Mouse (Mus musculus): ENCODE measurements around the gene Ccdc171. TPM values are rescaled to one million over a fixed set of nuclear protein-coding genes. Genes with fewer than 3 reads are reported as not detected.
"Not testable (repeated sequence)": the region's sequence is repeated elsewhere in the genome, so short reads cannot be mapped to it uniquely, and the experiment has no call there.

Ccdc171 gene
- polyA plus RNA-seq, 1 experiment, result 0.62 TPM

- Histone ChIP-seq H3K9me3 (no peaks in the 10 kb centered on the region), H3K4me3 (replicated peaks) (no peak overlapping the region), H3K4me1 (no peaks in the 10 kb centered on the region), H3K36me3 (replicated peaks; ENCODE audit: low read length) (no peaks in the 10 kb centered on the region), H3K27me3 (replicated peaks) (no peaks in the 10 kb centered on the region)
- TF ChIP-seq FLI1 (IDR thresholded peaks at IDR 0.05; ENCODE audit: low read length) (no peak), GATA1 (IDR thresholded peaks at IDR 0.05; ENCODE audit: borderline replicate concordance, low read length) (no peak)
Measured at GRCm38 (mm10) chr4:83623732-83624131, 98.4 kb downstream of the Ccdc171 start.

GRCm38 (mm10) chr4:83651453-83651852, 126.1 kb downstream of the Ccdc171 start:
- Histone ChIP-seq H3K36me3 (replicated peaks; ENCODE audit: low read length) (no peaks in the 10 kb centered on the region), H3K4me3 (replicated peaks) (no peak overlapping the region), H3K9me3 (no peaks in the 10 kb centered on the region), H3K27me3 (replicated peaks) (no peaks in the 10 kb centered on the region), H3K4me1 (peaks cover 11% of the 10 kb centered on the region)
- TF ChIP-seq GATA1 (IDR thresholded peaks at IDR 0.05; ENCODE audit: borderline replicate concordance, low read length), result no peak
- no peak for TF ChIP-seq FLI1 (IDR thresholded peaks at IDR 0.05; ENCODE audit: low read length)

GRCm38 (mm10) chr4:83655396-83655795, 130.1 kb downstream of the Ccdc171 start:
- TF ChIP-seq FLI1 (IDR thresholded peaks at IDR 0.05; ENCODE audit: low read length) (no peak), GATA1 (IDR thresholded peaks at IDR 0.05; ENCODE audit: borderline replicate concordance, low read length) (no peak)
- Histone ChIP-seq H3K9me3 (no peaks in the 10 kb centered on the region), H3K4me3 (replicated peaks) (no peak overlapping the region), H3K36me3 (replicated peaks; ENCODE audit: low read length) (no peaks in the 10 kb centered on the region), H3K4me1 (no peaks in the 10 kb centered on the region), H3K27me3 (replicated peaks) (no peaks in the 10 kb centered on the region)

- H3K27me3 ChIP-seq (replicated peaks), result no peaks in the 10 kb centered on the region
- H3K9me3 ChIP-seq, result no peaks in the 10 kb centered on the region
- H3K4me1 ChIP-seq, result peaks cover under 1% of the 10 kb centered on the region; the same call in 1 of the 2 replicates
- H3K4me3 ChIP-seq (replicated peaks), result no peak overlapping the region
- H3K36me3 ChIP-seq (replicated peaks; ENCODE audit: low read length), result no peaks in the 10 kb centered on the region
- TF ChIP-seq GATA1 (IDR thresholded peaks at IDR 0.05; ENCODE audit: borderline replicate concordance, low read length), result no peak
- TF ChIP-seq FLI1 (IDR thresholded peaks at IDR 0.05; ENCODE audit: low read length), result no peak
Measured at GRCm38 (mm10) chr4:83656571-83656970, 131.2 kb downstream of the Ccdc171 start.

DNA sequence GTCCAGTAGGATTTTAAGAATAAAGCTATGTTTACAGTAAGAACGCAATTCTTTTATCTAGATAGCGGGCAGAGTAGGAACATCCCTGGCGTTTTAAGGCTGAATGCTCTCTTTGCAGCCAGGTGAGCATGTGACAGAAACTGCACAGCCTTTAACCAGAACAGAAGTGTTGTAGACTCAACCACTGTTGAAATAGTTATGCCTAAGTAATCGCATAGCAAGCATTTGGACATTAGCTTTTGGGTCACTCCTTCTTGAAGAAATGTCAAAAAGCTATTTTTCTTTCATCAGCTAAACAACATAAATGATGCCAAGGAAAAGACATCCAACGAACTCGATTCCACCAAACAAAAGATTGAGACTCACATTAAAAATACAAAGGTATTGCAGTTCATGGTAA, 131.7 kb downstream of the Ccdc171 start:
- no peak overlapping the region for H3K4me3 ChIP-seq (replicated peaks)
- TF ChIP-seq FLI1 (IDR thresholded peaks at IDR 0.05; ENCODE audit: low read length), result no peak
- TF ChIP-seq GATA1 (IDR thresholded peaks at IDR 0.05; ENCODE audit: borderline replicate concordance, low read length), result no peak
- H3K27me3 ChIP-seq (replicated peaks), result no peaks in the 10 kb centered on the region
- H3K36me3 ChIP-seq (replicated peaks; ENCODE audit: low read length), result no peaks in the 10 kb centered on the region
- H3K9me3 ChIP-seq, result no peaks in the 10 kb centered on the region
- H3K4me1 ChIP-seq, result peaks cover 4% of the 10 kb centered on the region; the same call in 1 of the 2 replicates

DNA sequence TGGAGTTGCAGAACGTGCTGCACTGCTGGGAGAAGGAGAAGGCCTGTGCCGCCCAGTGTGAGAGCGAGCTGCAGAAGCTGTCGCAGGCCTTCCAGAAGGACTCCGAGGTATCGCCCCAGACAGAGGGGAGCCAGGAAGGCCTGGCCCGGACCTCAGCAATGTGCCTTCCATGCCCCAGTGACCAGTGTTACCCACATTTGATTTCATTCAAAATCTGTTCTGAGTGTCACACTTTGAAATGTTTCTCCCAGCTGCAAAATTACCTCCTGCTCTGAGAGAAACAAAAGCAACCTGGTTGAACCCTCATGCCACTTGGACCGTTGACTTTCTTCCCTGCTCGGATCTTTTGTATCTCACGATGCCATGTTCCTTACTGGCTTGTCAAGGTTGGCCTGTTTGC, 133.1 kb downstream of the Ccdc171 start:
- peaks cover 4% of the 10 kb centered on the region; the same call in 1 of the 2 replicates for H3K4me1 ChIP-seq
- no peaks in the 10 kb centered on the region for H3K9me3 ChIP-seq
- TF ChIP-seq FLI1 (IDR thresholded peaks at IDR 0.05; ENCODE audit: low read length), result no peak
- TF ChIP-seq GATA1 (IDR thresholded peaks at IDR 0.05; ENCODE audit: borderline replicate concordance, low read length), result no peak
- H3K27me3 ChIP-seq (replicated peaks), result no peaks in the 10 kb centered on the region
- no peak overlapping the region for H3K4me3 ChIP-seq (replicated peaks)
- H3K36me3 ChIP-seq (replicated peaks; ENCODE audit: low read length), result no peaks in the 10 kb centered on the region

GRCm38 (mm10) chr4:83659411-83659810, 134.1 kb downstream of the Ccdc171 start:
- no peaks in the 10 kb centered on the region for H3K36me3 ChIP-seq (replicated peaks; ENCODE audit: low read length)
- H3K4me3 ChIP-seq (replicated peaks), result no peak overlapping the region
- peaks cover 4% of the 10 kb centered on the region; the same call in 1 of the 2 replicates for H3K4me1 ChIP-seq
- no peaks in the 10 kb centered on the region for H3K27me3 ChIP-seq (replicated peaks)
- H3K9me3 ChIP-seq, result no peaks in the 10 kb centered on the region
- no peak for TF ChIP-seq GATA1 (IDR thresholded peaks at IDR 0.05; ENCODE audit: borderline replicate concordance, low read length)
- no peak for TF ChIP-seq FLI1 (IDR thresholded peaks at IDR 0.05; ENCODE audit: low read length)

- no peak for TF ChIP-seq GATA1 (IDR thresholded peaks at IDR 0.05; ENCODE audit: borderline replicate concordance, low read length)
- no peak for TF ChIP-seq FLI1 (IDR thresholded peaks at IDR 0.05; ENCODE audit: low read length)
- Histone ChIP-seq H3K9me3 (peaks cover 3% of the 10 kb centered on the region; the same call in 1 of the 2 replicates), H3K4me1 (peaks cover 4% of the 10 kb centered on the region; the same call in 1 of the 2 replicates), H3K27me3 (replicated peaks) (no peaks in the 10 kb centered on the region), H3K4me3 (replicated peaks) (no peak overlapping the region), H3K36me3 (replicated peaks; ENCODE audit: low read length) (peaks cover 6% of the 10 kb centered on the region)
Measured at GRCm38 (mm10) chr4:83661519-83662271, 136.3 kb downstream of the Ccdc171 start.

GRCm38 (mm10) chr4:83662301-83662700, 137.0 kb downstream of the Ccdc171 start:
- Histone ChIP-seq H3K36me3 (replicated peaks; ENCODE audit: low read length) (peaks cover 7% of the 10 kb centered on the region), H3K9me3 (peaks cover 4% of the 10 kb centered on the region; the same call in 1 of the 2 replicates), H3K4me1 (peaks cover 4% of the 10 kb centered on the region; the same call in 1 of the 2 replicates), H3K4me3 (replicated peaks) (no peak overlapping the region), H3K27me3 (replicated peaks) (no peaks in the 10 kb centered on the region)
- TF ChIP-seq FLI1 (IDR thresholded peaks at IDR 0.05; ENCODE audit: low read length), result no peak
- no peak for TF ChIP-seq GATA1 (IDR thresholded peaks at IDR 0.05; ENCODE audit: borderline replicate concordance, low read length)

DNA sequence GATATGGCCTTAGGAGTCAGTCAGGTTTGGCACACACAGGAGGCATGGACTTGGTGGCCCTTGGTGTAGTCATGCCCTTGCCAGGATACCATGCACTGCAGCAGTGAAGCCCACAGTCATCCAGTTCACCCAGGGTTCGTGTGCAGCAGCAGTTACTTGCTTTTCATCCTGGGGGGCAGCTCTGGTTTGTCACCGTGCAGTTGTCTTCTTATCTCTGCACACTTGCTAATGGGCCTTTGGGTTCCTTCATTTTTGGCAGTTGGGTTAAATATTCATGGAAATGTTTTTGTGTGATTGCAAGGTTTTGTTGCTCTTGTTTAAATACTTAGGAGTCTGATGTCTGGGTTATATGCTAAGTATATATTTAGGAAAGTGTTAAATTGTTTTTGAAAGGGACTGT, 144.2 kb downstream of the Ccdc171 start:
- Histone ChIP-seq H3K36me3 (replicated peaks; ENCODE audit: low read length) (peaks cover 7% of the 10 kb centered on the region), H3K27me3 (replicated peaks) (no peaks in the 10 kb centered on the region), H3K4me3 (replicated peaks) (peak overlapping the region; percentile 67), H3K4me1 (peaks cover 10% of the 10 kb centered on the region), H3K9me3 (peaks cover 4% of the 10 kb centered on the region; the same call in 1 of the 2 replicates)
- TF ChIP-seq FLI1 (IDR thresholded peaks at IDR 0.05; ENCODE audit: low read length) (no peak), GATA1 (IDR thresholded peaks at IDR 0.05; ENCODE audit: borderline replicate concordance, low read length) (no peak)

DNA sequence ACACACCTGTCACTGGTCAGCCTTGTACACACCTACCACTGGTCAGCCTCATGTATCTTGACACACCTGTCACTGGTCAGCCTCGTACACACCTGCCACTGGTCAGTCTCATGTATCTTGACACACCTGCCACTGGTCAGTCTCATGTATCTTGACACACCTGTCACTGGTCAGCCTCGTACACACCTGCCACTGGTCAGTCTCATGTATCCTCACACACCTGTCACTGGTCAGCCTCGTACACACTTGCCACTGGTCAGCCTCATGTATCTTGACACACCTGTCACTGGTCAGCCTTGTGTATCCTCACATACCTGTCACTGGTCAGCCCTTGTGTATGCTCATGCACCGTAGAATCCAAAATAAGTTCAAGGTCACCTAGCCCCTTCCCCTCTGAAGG, 150.0 kb downstream of the Ccdc171 start:
- H3K36me3 ChIP-seq (replicated peaks; ENCODE audit: low read length); H3K9me3 ChIP-seq; H3K27me3 ChIP-seq (replicated peaks); H3K4me1 ChIP-seq: not testable (repeated sequence)
- H3K4me3 ChIP-seq (replicated peaks), result peak overlapping the region; percentile 64
